Mouse (Mus musculus) retina, postnatal 1 day (tissue): ENCODE results near the gene Ccr5.
A peak's percentile ranks its signal among the peaks of the same experiment; 100 is the strongest.
"Not testable (repeated sequence)": the region's sequence is repeated elsewhere in the genome, so short reads cannot be mapped to it uniquely, and the experiment has no call there.

Source experiments
- DNase-seq: peaks from one replicate; pipeline ENCODE4 v3.0.0-alpha.2; 2012

The Ccr5 gene

GRCm38 (mm10) chr9:124121387-124122184 lies at the start of gene Ccr5:
Gene Ccr5, plus strand, starts transcription at chr9:124121543.
- no peak for DNase-seq

GRCm38 (mm10) chr9:124079803-124080202 lies 41.5 kb upstream of the Ccr5 start:
- no peak for DNase-seq

DNA sequence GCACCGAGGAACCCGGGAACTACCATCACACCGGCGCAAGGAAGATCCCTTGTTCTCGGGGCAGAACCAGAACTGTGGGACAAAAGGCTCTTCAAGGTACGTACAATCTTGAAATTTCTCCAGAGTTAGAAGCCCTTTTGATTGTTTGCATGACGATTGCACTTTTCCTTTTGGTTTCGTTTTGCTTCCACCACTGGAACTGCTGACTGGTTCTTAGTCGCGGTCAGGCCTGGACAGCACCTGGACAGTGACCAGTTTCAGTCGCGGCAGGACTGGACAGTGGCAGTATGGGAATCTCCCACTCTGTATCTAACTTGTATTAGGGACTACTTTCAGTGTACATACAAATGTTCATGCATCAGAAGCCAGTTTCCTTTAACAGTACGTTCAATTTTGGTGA lies 40.9 kb upstream of the Ccr5 start:
- not testable (repeated sequence) for DNase-seq

GRCm38 (mm10) chr9:124090441-124090840 lies 30.9 kb upstream of the Ccr5 start:
- DNase-seq, result no peak

DNA sequence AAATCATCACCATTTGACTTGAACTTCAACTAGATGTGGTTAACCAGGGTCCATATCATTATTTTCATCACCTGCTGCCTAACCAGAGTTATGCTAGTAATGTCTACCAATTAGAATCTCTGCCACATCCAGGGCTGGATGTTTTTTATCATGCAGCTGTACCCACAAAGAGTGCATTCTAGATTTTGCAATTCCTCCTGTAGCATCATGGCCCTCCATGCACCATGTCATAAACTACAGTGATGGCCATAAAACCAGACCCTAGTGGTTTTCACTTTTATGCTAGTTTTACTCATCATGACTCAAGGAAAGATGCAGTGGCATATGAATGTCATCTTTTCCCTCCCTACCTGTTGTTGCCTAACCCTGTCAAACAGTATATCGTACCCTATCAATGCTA lies 22.2 kb upstream of the Ccr5 start:
- DNase-seq, result no peak

DNA sequence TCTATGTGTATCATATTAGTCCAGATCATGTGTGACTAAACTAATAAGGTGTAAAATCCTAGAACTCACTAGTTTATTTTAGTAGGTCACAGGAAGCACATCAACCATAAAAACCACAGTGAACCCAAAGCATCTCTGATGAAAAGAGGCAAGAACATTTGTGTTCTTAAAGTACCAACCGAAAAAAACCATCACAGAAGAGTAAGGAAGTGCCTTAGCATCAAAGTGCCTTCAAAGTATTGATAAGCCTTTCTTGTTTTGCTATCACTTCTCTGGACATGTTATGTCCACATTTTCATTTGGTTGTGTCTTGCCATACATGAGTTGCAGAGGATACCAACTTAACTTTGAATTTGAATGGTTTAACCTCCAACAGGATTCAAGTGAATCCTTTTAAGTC lies 21.0 kb upstream of the Ccr5 start:
- no peak for DNase-seq

DNA sequence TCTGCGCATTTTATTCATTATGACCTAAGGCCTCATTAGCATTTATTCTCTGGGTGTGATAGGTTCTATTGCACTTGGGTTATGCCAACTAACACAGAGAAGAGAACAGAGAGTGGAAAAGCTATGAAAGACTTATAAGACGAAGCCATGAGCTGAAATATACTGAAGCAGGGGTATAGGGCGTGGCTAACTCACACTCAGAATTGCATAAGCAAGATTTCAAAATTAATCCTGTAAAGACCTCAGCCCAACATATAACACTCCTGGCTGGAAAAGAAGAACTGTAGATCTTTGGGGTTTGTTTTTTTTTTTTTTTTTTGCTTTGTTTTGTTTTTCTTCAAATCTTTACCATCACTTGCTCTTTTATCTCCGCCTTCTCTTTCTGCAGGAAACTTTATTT lies 19.6 kb upstream of the Ccr5 start, which contains the start of gene Ccr2:
Gene Ccr2 (plus strand): TSS at position 228 of the 400 bp plus-strand sequence.
- DNase-seq, result no peak

- DNase-seq, result no peak
Observed at GRCm38 (mm10) chr9:124103199-124103598, 18.1 kb upstream of the Ccr5 start.

DNA sequence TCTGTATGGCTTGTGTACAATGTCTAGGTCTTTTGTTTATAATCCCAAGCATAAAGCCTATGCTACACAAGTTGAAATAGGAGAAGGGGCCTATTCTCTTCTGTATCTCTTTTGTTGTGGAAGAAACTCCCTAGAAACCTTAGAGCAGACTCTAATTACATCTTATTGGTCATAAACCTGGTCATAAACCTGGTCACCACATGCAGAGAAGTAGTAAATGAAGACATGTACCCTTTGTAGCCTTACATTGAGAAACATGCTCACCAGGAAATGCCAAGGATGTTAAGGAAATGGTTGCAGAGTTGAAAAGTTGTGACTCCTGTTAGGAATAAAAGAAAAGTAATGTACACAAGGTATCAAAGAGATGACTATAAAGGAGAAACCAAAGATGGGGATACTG lies 16.1 kb upstream of the Ccr5 start:
- no peak for DNase-seq

GRCm38 (mm10) chr9:124107232-124107631 lies 14.1 kb upstream of the Ccr5 start:
- no peak for DNase-seq

DNA sequence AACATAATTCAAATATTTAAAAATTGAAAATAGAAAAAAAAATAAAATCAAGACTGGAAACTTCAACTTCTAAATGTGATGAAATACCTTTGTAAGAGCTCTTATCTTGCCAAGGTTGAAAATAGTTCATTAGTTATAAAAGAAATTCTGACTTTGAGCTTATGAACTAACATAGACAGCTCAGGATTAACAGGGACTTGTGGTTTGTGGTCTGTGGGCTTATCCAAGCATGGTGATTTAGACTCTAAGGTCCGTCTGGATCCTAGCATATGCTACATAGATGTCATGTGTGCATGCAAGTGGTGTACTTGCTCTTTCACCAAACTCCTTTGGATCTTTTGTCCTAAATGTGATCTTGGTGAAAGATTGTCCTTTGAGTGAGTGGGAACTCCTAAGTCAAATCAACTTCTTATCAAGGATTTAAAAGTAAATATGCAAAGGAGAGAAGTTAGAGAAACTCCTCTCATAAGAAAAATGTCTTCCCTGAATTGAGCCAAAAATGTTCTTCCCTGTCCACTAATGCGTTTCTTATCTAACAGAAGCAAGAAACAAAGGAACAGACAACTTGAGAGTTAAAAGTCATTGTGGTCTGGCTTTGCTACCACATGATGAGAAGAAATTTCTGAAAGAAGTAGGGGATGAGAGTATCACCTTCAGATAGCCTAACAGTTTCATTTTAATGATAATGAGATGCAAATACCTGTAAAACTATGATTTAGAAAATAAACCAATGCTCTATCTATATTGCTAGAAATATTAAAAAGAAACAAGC lies 12.8 kb upstream of the Ccr5 start:
- no peak for DNase-seq

- no peak for DNase-seq
Observed at GRCm38 (mm10) chr9:124111997-124112396, 9.3 kb upstream of the Ccr5 start.

DNA sequence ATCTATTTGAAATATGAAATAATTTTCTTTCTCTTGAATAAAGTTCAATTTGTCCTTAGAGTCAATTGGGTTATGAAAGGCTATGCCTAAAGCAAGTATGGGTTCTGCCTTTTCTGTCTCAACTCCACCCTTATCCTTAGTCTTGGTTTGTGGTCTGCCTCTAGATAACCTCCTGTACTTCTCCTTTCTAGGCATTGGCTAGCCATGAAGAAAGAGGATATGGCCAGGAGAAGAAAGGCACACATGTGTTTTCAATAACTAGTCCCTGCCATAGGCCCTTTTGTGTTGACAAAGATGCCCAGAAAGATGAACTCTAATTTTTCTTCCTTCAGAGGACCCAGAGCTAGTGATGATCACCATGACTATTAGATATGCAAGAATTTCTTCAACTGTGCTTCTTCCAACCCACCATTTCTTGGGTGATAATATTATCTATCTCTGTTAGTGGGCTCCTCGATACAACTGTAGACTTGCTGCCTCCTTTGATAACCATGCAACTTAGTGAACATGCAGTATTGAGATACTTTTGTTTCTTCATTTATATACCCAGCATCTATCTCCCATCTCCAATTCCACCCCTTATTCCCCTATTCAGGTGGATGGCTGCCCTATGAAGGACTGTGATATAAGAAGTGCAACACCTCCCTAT lies 8.6 kb upstream of the Ccr5 start:
- no peak for DNase-seq

- DNase-seq, result no peak
Observed at GRCm38 (mm10) chr9:124113777-124114176, 7.6 kb upstream of the Ccr5 start.

DNA sequence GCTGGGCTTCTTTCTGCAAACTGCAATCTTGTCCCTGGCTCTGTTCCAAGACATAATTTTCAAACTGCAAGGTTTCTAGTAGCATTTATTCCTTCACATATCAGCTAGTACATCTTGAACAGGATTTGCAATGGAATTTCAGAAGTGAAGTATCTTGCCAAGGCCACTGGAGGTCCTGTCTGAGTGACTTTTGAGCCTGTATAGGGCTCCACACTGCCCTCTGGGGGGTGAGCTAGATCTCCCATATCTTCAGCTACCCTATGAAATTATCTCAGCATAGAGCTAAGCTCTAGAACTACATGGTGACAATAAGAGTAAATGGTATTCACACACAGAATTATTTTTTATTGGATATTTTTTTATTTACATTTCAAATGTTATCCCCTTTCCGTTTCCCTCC lies 2.9 kb upstream of the Ccr5 start:
- DNase-seq, result peak; percentile 6

GRCm38 (mm10) chr9:124125576-124125975 lies 4.2 kb downstream of the Ccr5 start:
- no peak for DNase-seq

DNA sequence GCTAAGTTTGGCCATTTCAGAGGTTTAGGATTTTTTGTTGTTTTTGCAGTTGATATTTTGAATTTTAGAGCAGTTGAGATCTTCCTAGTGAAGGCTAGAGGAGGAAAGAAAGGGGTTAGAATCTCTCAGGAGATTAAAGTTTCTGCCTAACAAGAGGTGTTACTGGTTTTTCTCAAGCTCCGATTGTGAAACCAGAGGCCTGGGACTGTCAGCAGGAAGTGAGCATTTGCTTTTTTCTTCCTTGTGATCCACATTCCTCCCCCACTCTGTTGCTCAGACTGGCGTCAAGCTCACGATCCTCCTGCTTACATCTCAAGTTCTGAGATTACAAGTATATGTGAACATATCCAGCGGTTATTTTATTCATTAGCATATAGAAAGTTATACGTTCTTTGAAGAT lies 5.0 kb downstream of the Ccr5 start:
- no peak for DNase-seq

DNA sequence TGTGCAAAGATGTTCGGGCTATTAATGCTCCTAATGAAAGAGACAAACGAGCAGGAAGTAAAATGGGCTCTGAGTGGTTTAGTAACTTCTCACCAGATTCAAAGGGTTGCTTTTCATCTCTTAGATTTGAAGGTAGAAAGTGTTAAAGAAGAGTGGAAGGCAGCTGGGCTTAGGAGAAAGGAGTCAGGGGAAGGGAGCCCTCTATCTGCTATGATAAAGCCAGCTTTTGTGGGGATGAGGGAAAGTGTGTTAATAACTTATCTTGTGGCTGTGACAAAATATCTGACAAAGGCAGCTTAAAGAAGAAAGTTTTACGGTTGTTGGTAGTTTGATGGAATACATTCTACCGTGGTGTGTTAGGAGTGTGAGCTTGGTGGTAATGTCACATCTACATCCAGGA lies 6.1 kb downstream of the Ccr5 start:
- no peak for DNase-seq

DNA sequence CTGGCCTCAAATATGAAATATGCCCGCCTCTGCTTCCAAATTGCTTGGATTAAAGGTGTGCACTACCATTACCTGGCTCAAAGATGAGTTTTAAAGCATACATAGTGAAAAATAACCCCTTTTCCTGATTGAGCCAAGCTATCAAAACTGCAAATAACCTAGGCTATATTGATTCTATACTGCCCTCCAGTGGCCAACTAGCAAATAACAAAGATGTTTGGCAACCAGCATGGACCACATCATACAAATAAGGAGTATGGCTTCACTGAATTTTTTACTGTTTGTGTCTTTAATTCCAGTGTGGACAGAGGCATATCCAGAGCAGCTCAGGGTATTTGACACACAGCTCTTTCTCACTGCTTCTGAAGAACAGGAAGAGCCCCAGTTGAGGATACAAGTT lies 7.0 kb downstream of the Ccr5 start:
- DNase-seq, result peak; percentile 67

DNA sequence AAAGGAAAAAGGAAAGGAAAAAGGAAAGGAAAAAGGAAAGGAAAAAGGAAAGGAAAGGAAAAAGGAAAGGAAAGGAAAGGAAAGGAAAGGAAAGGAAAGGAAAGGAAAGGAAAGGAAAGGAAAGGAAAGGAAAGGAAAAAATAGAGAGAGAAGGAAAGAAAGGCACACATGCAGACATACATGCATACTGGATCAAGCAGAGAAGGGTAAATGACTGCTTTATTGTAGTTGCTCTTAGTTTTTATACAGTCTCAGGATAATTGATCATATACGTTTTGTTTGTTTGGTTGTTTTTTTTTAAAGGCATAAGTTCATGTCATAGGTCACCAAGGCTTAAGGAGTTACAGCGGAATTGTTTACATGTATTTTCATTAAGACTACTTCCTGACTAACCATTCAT lies 11.6 kb downstream of the Ccr5 start:
- not testable (repeated sequence) for DNase-seq

DNA sequence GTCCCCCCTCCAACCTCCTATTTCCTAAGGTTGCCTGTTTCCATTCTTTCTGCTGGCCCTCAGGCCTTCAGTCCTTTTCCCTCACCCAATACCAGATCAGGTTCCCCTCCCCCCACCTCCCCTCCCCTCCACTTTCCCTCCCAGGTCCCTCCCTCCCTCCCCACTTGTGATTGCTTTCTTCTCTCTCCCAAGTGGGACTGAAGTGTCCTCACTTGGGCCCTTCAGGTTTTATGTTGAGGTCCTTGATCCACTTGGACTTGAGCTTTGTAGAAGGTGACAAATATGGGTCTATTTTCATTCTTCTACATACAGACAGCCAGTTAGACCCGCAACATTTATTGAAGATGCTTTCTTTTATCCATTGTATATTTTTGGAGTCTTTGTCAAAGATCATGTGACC lies 13.6 kb downstream of the Ccr5 start:
- DNase-seq, result not testable (repeated sequence)

DNA sequence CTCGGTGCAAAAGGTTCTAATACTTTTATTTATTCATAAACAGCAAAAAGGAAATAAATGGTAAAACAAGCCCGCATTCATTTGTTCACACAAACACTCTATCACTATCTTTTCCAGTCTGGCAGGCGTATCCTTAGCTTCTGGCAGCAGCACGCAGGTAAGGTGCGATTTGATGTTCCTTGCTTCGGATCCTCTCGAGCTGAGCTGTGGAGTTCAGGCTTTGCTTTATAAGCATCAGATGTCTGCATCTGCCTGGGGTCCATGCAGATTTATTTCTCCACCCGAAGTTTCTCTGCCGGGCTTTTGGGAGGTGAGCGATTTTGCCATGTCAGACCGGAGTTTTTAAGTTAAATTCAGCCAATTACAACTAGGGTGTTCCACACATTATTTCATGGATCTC lies 16.3 kb downstream of the Ccr5 start:
- DNase-seq, result no peak

DNA sequence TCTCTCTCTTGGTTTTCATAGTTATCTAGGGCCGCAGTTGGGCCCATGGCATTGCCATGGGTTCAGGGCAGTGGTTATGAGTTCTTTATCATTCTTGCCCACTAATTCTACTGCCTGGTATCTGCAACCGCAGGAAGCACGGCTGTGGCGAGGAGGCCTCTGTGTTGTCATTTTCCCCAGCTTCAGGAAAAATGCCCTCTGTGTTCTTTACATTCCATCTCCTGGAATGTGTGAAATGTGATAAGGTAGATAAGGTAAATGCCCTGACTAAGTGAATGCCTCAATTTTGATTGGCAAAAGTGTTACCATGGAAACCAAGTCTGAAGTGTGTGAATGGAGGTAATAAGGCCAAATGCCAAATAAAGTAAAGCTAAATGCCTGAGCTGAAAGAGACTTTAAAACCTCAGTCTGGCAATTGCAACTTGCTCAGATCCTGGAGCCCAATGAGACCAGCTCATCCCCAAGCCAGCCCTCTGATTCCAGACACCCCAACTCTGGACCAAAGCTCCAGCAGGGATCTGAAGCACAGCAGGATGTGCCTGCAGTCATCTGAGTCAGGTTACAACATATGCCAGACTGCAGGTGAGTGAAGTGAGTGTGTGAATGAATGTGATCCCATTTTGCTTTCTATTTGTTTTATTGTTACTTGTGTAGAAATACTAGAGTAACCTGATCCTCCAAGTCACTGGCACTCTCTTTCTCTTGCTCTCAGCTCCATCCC lies 16.9 kb downstream of the Ccr5 start:
- no peak for DNase-seq
